Mouse (Mus musculus): Measurements from ENCODE around the gene Nampt.

GRCm38 (mm10) chr12:32889846-32890245 is 70.5 kb downstream of the Nampt start:
- TF ChIP-seq CTCF (IDR thresholded peaks at IDR 0.05; ENCODE audit: borderline replicate concordance, insufficient read depth, low read length) = no peak
- no peak for TF ChIP-seq POLR2A (IDR thresholded peaks at IDR 0.05; ENCODE audit: low read depth, low read length)

Measured in embryonic fibroblast, embryonic 13.5 days (primary cell).